Mouse (Mus musculus): ENCODE data around the gene Plekho1. TPM values are rescaled to one million over a fixed set of nuclear protein-coding genes. Genes with fewer than 3 reads are reported as not detected.

The Plekho1 gene
- total and polyA plus RNA-seq, 3 experiments, result 22.3 to 24.6 (median 23.4) TPM

DNA sequence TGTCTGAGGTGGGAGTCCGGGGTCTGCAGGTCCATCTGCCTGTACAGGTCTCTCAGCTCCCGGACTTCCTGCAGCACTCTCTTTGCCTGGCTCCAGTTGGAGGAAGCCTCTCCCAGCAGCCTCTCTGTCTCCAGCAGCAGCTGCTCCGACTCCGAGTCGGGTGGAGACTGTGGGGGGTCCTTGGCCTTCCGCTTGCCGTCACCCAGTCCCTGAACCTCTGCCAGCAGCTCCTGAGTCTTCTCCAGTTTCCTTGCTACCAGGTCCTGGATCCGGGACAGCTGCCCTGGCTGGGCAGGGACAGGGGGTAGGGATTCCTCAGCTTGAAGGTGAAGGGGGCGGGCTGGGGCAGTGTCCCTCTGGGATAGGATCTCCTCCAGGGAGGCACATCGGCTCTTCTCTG, 6.8 kb downstream of the Plekho1 start:
- H3K4me1 ChIP-seq (ENCODE audit: control insufficient read depth in 1 of 2, insufficient read depth in 2 of 2), result peaks cover 48 to 82% of the 10 kb centered on the region in 2 experiments
- no peak for DNase-seq (ENCODE audit: extremely low read depth)
- dilution Hi-C loops (cut with MboI; ENCODE audit: extremely low pct_ligation_motif_present, extremely low pct_unique_long_range_greater_than_20kb, low sequenced_read_pairs) (no loop called here), in situ Hi-C loops (cut with MboI; ENCODE audit: low pct_ligation_motif_present, low pct_unique_long_range_greater_than_20kb, low sequenced_read_pairs) (no loop called here)
- H3K9ac ChIP-seq (ENCODE audit: insufficient read depth, low read depth), result no peak overlapping the region
- no peak for TF ChIP-seq RCOR1 (conservative IDR thresholded peaks at IDR 0.05; ENCODE audit: low read depth, low read length)
- TF ChIP-seq CHD2 (IDR thresholded peaks at IDR 0.05; ENCODE audit: low read length), result no peak
- TF ChIP-seq JUND (conservative IDR thresholded peaks at IDR 0.05; ENCODE audit: low read depth, low read length), result no peak
- no peak for TF ChIP-seq TCF12 (IDR thresholded peaks at IDR 0.05; ENCODE audit: low read depth, low read length)
- TF ChIP-seq USF1 (IDR thresholded peaks at IDR 0.05; ENCODE audit: low read depth, low read length), result no peak
- TF ChIP-seq ZNF384 (IDR thresholded peaks at IDR 0.05; ENCODE audit: low read depth, low read length), result no peak
- no peak for TF ChIP-seq MXI1 (IDR thresholded peaks at IDR 0.05; ENCODE audit: low read depth, low read length)
- TF ChIP-seq PAX5 (IDR thresholded peaks at IDR 0.05; ENCODE audit: low read length), result no peak
- no peak for TF ChIP-seq MAX (IDR thresholded peaks at IDR 0.05; ENCODE audit: low read length)
- TF ChIP-seq TBP (conservative IDR thresholded peaks at IDR 0.05; ENCODE audit: low read depth, low read length), result no peak
- no peak for TF ChIP-seq MAFK (IDR thresholded peaks at IDR 0.05; ENCODE audit: insufficient replicate concordance, low read length)
- no peaks in the 10 kb centered on the region for H3K27me3 ChIP-seq (replicated peaks)
- peaks cover 7% of the 10 kb centered on the region for H3K9me3 ChIP-seq (replicated peaks; ENCODE audit: low read length)
- peaks cover 22 to 35% of the 10 kb centered on the region in 2 experiments for H3K36me3 ChIP-seq (replicated peaks in 1 of 2; ENCODE audit: control insufficient read depth in 1 of 2, insufficient read depth in 1 of 2, low read length in 1 of 2)
- H3K27ac ChIP-seq (ENCODE audit: insufficient read depth, low read depth), result no peak overlapping the region
- H3K79me2 ChIP-seq (replicated peaks; ENCODE audit: control insufficient read depth, extremely low read depth, insufficient read depth, poor library complexity, severe bottlenecking), result no peaks in the 10 kb centered on the region
- H3K4me3 ChIP-seq (replicated peaks in 1 of 3; ENCODE audit: low read depth in 2 of 3, low read length in 2 of 3, poor library complexity in 1 of 3), result no peak overlapping the region
- H3K4me2 ChIP-seq (ENCODE audit: insufficient read depth, low read depth, poor library complexity, severe bottlenecking), result no peak overlapping the region

GRCm38 (mm10) chr3:95988138-95988537, 7.7 kb downstream of the Plekho1 start:
- H3K4me1 ChIP-seq (ENCODE audit: control insufficient read depth in 1 of 2, insufficient read depth in 2 of 2), result peaks cover 40 to 74% of the 10 kb centered on the region in 2 experiments
- no peaks in the 10 kb centered on the region for H3K79me2 ChIP-seq (replicated peaks; ENCODE audit: control insufficient read depth, extremely low read depth, insufficient read depth, poor library complexity, severe bottlenecking)
- H3K9me3 ChIP-seq (replicated peaks; ENCODE audit: low read length), result peaks cover 8% of the 10 kb centered on the region
- H3K4me2 ChIP-seq (ENCODE audit: insufficient read depth, low read depth, poor library complexity, severe bottlenecking), result no peak overlapping the region
- no peak overlapping the region for H3K4me3 ChIP-seq (replicated peaks in 1 of 3; ENCODE audit: low read depth in 2 of 3, low read length in 2 of 3, poor library complexity in 1 of 3)
- dilution Hi-C loops (cut with MboI; ENCODE audit: extremely low pct_ligation_motif_present, extremely low pct_unique_long_range_greater_than_20kb, low sequenced_read_pairs), result no loop called here
- no peak overlapping the region for H3K9ac ChIP-seq (ENCODE audit: insufficient read depth, low read depth)
- H3K36me3 ChIP-seq (replicated peaks in 1 of 2; ENCODE audit: control insufficient read depth in 1 of 2, insufficient read depth in 1 of 2, low read length in 1 of 2), result peaks cover 22 to 34% of the 10 kb centered on the region in 2 experiments
- peak overlapping the region; percentile 54 for H3K27ac ChIP-seq (ENCODE audit: insufficient read depth, low read depth)
- in situ Hi-C loops (cut with MboI; ENCODE audit: low pct_ligation_motif_present, low pct_unique_long_range_greater_than_20kb, low sequenced_read_pairs), result no loop called here
- H3K27me3 ChIP-seq (replicated peaks), result no peaks in the 10 kb centered on the region
- TF ChIP-seq MAX (IDR thresholded peaks at IDR 0.05; ENCODE audit: low read length) (0 out of 2 replicates have a peak, but pooled peaks have one; percentile 4), CHD2 (IDR thresholded peaks at IDR 0.05; ENCODE audit: low read length) (no peak)
- DNase-seq (ENCODE audit: extremely low read depth), result no peak

- H3K4me1 ChIP-seq (ENCODE audit: control insufficient read depth in 1 of 2, insufficient read depth in 2 of 2), result peaks cover 40 to 72% of the 10 kb centered on the region in 2 experiments
- H3K9me3 ChIP-seq (replicated peaks; ENCODE audit: low read length), result peaks cover 8% of the 10 kb centered on the region
- H3K36me3 ChIP-seq (replicated peaks in 1 of 2; ENCODE audit: control insufficient read depth in 1 of 2, insufficient read depth in 1 of 2, low read length in 1 of 2), result peaks cover 20 to 31% of the 10 kb centered on the region in 2 experiments
- peak overlapping the region; percentile 57 for H3K9ac ChIP-seq (ENCODE audit: insufficient read depth, low read depth)
- no peaks in the 10 kb centered on the region for H3K27me3 ChIP-seq (replicated peaks)
- no peaks in the 10 kb centered on the region for H3K79me2 ChIP-seq (replicated peaks; ENCODE audit: control insufficient read depth, extremely low read depth, insufficient read depth, poor library complexity, severe bottlenecking)
- peak overlapping the region; percentile 91 for H3K27ac ChIP-seq (ENCODE audit: insufficient read depth, low read depth)
- dilution Hi-C loops (cut with MboI; ENCODE audit: extremely low pct_ligation_motif_present, extremely low pct_unique_long_range_greater_than_20kb, low sequenced_read_pairs), result no loop called here
- in situ Hi-C loops (cut with MboI; ENCODE audit: low pct_ligation_motif_present, low pct_unique_long_range_greater_than_20kb, low sequenced_read_pairs), result no loop called here
- peak overlapping the region; percentile 80 for H3K4me2 ChIP-seq (ENCODE audit: insufficient read depth, low read depth, poor library complexity, severe bottlenecking)
- DNase-seq (ENCODE audit: extremely low read depth), result peak; percentile 84
- H3K4me3 ChIP-seq (replicated peaks in 1 of 3; ENCODE audit: low read depth in 2 of 3, low read length in 2 of 3, poor library complexity in 1 of 3), result no peak overlapping the region
- TF ChIP-seq CTCF (conservative IDR thresholded peaks at IDR 0.05 in 1 of 2, IDR thresholded peaks at IDR 0.05 in 1 of 2; ENCODE audit: low read depth in 2 of 2, low read length in 2 of 2) (no peak), HCFC1 (IDR thresholded peaks at IDR 0.05; ENCODE audit: low read depth, low read length) (no peak), MAX (IDR thresholded peaks at IDR 0.05; ENCODE audit: low read length) (0 out of 2 replicates have a peak, but pooled peaks have one; percentile 8), UBTF (IDR thresholded peaks at IDR 0.05; ENCODE audit: low read depth, low read length) (peak; percentile 39; the same call in 1 of the 2 replicates), MAZ (IDR thresholded peaks at IDR 0.05; ENCODE audit: low read depth, low read length) (0 out of 2 replicates have a peak, but pooled peaks have one; percentile 42), TCF12 (IDR thresholded peaks at IDR 0.05; ENCODE audit: low read depth, low read length) (peak; percentile 56), USF2 (conservative IDR thresholded peaks at IDR 0.05; ENCODE audit: low read depth, low read length) (no peak), MAFK (IDR thresholded peaks at IDR 0.05; ENCODE audit: insufficient replicate concordance, low read length) (no peak), ZC3H11A (IDR thresholded peaks at IDR 0.05; ENCODE audit: low read depth, low read length) (no peak), SMC3 (IDR thresholded peaks at IDR 0.05; ENCODE audit: low read depth, low read length) (no peak; the same call in 1 of the 2 replicates), EP300 (IDR thresholded peaks at IDR 0.05; ENCODE audit: low read length) (peak; percentile 85), USF1 (IDR thresholded peaks at IDR 0.05; ENCODE audit: low read depth, low read length) (no peak), NRF1 (IDR thresholded peaks at IDR 0.05; ENCODE audit: low read depth, low read length) (no peak), NELFE (IDR thresholded peaks at IDR 0.05; ENCODE audit: low read depth, low read length) (peak; percentile 42; the same call in 1 of the 2 replicates), CHD2 (IDR thresholded peaks at IDR 0.05; ENCODE audit: low read length) (peak; percentile 48; the same call in 1 of the 2 replicates), IRF4 (IDR thresholded peaks at IDR 0.05; ENCODE audit: low read depth, low read length) (peak; percentile 78), MYC (IDR thresholded peaks at IDR 0.05; ENCODE audit: low read depth, low read length) (no peak), CHD1 (IDR thresholded peaks at IDR 0.05; ENCODE audit: low read depth, low read length) (peak; percentile 91)
Observed at GRCm38 (mm10) chr3:95987386-95988110, 8.3 kb downstream of the Plekho1 start.

Measured in CH12.LX (cell line).